Mouse (Mus musculus): ENCODE measurements at regions not wholly inside any gene's neighbourhood (a gene's known extent, or its start where the extent isn't known, plus 50 kb on each side); places are given as distances from the start of the nearest gene placed in this dataset.

DNA sequence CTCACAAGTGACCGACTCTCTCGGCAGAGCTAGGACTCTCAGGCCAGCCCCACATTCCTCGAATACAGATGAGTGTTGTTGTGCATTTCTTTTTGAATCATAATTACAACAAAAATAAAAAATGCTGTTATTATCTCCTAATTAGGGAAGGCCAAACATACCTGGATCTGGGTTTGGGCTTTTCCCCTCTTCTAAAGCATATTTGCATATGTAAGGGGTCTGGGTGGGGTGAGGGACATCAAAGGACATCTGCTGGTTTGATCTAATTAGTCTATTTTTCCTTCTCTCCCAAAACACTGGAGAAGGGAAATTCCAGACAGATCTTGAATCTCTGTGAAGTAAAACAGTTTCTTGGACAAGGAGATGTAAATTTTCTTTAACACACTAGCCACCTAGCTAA, 85.3 kb downstream of the Tfap2a start:
- DNase-seq (ENCODE audit: low spot score): no peak

DNA sequence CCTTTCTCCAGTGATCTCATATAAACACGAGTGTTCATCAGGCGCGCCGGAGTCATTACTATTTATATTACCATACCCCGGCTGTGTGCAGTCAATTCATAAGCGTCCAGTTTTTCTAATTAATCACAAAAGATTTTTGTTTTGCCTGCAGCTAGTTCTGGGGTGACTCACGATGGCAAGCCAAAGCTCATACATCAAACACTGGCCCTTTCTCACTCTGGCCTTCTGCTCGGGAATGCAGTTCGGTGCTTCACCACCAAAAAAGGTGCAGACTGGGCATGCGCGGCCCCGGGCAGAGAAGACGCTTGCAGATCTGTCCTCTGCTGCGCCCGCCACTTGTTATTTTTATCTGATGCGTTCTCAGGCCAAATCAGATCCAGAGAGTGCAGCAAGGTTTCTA, 87.1 kb downstream of the Tfap2a start:
- peak; percentile 38 for DNase-seq (ENCODE audit: low spot score)

DNA sequence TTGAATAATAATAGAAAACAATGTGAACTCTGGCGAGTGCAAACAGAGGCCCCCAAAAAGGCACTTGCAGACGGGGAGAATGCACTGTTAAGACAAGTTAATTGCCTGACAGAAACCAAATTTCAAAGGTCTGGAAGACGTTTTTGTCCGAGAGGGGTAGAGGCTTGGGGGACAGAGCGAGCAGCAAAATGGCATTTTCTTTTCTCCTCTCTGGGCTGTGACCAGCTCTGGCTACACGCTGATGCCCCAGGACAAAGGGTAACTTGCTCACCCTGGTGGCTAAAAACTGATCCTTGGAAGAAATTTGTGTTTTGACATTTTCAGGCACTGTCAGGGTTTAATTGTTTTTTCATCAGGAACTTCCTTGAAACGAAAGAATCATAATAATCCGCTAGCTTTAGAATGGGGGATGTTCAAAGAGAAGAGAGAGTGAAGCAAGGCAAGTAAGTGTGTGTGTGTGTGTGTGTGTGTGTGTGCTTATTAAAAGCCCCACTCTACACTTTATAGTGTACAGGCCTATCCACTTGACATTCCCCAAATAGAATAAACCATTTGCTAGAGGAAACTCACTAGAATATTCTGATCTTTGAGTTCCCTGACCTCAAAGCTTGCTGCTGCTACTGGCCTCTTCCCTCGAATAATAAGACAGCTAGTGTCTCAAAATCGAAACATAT, 88.0 kb downstream of the Tfap2a start:
- peak; percentile 0 for DNase-seq (ENCODE audit: low spot score)

DNA sequence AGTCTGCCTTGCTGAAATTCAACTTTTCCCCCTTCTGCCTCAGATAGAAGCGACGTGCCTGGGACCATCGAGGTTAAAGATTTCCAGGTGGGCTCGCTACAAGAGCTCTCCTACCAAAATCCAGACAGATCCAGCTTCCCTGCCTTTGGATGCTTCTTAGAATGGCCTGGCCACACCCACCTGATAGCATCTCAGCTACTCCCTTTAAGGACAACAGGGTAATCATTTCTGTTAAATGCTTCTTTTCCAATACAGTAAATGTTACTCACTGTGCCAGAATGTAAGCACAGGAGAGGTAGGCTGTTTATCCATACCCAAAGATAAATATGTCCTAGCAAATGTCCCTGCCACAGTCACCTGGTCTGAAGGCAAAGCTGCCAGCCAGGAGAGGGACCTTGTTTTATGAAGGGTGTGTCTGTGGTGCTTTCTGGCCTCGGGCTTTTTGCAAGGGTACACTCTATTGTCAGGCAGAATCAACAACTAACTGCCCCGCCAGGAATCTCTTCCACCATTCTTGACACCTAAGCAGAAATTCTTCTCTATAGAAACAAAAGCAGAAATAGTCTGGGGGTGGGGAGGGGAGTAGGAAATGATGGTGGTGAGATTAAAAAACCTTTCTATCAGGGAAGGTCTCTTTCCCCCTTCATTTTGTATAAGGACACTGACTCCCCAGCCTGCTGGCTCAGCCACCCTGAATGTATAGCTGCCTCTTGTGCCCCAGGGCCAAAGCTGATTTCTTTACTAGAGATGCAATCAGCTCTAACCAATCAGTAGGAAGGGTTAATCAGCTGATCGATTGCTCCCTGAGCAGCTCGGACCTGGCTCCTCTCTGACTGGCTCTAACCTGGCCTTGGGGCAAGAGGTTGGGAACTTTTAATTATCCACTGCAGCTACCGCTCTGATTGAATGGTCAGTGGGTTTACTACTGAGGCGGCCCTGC, 88.8 kb downstream of the Tfap2a start:
- no peak for DNase-seq (ENCODE audit: low spot score)

DNA sequence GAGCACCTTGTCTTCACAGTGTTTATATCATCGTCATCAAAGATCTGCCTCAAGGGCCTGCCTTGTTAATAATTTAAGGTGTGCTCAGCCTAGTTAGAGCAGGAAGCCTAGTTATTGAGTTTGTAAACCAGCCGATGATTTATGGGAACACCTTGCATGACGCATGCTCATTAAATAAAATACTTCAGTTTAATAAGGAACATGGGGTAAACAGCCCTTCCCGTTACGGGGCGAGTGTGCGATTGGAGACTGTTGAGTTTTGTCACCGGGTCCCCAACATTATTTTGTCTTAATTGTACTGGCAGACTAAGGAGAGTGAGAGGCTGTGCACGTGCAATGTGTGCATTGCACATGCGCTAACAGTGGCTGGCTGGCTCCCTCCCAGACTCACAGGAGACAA, 92.0 kb downstream of the Tfap2a start:
- DNase-seq (ENCODE audit: low spot score): no peak

DNA sequence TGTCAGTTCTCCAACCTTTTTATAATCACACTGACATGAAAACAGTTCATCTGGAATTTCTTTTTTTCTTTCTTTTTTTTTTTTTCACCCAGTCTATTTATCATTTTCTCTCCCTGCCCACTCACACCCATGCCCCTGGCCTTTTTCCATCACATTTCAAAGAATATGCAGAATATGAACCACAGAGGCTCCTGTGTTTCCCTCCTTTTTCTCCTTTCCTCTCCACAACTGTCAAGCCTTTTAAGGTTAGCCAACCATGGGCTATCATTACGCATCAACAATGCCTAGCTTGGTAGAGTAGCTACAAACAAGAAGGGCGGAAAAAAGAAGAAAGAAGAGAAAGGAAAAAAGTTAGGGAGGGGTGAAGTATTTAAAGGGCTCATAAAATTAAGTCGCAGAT, 92.5 kb downstream of the Tfap2a start:
- no peak for DNase-seq (ENCODE audit: low spot score)

DNA sequence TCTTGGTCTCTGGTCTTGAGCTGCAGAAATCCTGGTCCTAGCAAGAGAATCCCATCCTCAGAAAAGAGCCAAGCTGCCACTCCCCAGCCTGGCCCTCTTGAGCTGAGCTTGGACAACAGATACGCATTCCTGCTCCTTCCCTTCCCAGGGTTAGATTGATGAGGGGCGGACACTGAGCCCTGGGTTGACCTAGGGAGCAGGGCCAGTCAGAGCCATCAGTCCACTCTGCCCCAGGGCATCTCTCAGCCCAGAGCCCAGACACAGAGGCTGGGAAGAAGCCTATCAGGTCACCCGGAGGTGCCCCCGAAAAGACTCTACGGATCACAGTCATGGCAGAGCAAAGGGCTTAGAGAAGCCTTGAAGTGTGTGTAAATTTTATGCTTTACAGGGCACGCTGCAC, 95.2 kb downstream of the Tfap2a start:
- no peak for DNase-seq (ENCODE audit: low spot score)

DNA sequence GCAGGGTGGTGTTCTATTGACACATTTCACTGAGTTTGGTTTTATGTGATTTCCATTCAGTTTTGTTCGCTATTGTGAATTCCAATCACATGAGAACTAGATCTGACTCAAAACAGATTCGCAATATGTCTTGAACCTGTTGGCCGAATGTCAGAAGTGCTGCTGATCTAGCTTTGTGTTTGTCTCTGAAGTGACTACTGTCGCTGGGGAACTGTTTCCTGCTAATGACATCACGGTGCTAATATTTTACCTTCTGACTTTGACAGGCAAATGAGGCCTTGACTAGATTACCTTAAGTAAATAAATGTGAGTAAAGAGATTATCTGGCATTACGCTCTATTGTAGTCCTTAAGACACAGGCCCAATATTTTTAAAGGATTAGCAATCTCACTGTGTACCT, 100.9 kb downstream of the Tfap2a start:
- no peak for DNase-seq (ENCODE audit: low spot score)

DNA sequence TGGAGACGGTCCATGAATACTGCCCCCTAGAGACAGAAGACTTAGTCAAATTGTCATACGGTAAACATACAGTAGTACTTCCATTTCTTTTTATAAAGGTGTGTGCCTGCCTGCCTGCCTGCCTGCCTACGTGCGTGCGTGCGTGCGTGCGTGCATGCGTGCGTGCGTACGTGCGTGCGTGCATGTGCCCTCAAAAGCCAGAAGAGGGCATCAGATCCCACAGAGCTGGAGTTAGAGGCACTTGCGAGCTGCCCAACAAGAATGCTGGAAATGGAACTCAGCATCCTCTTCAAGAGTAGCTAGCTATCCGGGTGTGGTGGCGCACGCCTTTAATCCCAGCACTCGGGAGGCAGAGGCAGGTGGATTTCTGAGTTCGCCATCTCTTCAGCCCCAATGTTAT, 120.3 kb downstream of the Tfap2a start:
- no peak for DNase-seq (ENCODE audit: low spot score)

DNA sequence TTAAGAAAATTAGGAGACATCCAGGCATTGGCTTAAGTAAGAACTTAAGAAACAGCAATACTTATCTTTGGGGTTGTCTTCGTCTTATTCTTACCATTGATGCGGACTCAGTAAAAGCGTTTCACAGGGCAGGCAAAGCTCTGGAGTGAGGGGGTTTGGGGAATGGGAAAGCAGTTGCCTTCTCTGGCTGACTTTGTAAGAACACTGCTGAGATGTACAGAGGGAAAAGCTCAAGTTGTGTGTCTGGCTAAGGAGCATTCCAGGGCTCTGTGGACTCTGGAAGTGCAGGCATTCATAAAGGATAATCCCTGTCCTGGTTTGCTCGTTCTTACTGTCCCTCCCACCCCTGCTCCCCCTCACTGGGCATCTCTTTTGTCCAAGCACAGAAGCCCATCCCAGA, 129.7 kb downstream of the Tfap2a start:
- DNase-seq (ENCODE audit: low spot score): no peak

DNA sequence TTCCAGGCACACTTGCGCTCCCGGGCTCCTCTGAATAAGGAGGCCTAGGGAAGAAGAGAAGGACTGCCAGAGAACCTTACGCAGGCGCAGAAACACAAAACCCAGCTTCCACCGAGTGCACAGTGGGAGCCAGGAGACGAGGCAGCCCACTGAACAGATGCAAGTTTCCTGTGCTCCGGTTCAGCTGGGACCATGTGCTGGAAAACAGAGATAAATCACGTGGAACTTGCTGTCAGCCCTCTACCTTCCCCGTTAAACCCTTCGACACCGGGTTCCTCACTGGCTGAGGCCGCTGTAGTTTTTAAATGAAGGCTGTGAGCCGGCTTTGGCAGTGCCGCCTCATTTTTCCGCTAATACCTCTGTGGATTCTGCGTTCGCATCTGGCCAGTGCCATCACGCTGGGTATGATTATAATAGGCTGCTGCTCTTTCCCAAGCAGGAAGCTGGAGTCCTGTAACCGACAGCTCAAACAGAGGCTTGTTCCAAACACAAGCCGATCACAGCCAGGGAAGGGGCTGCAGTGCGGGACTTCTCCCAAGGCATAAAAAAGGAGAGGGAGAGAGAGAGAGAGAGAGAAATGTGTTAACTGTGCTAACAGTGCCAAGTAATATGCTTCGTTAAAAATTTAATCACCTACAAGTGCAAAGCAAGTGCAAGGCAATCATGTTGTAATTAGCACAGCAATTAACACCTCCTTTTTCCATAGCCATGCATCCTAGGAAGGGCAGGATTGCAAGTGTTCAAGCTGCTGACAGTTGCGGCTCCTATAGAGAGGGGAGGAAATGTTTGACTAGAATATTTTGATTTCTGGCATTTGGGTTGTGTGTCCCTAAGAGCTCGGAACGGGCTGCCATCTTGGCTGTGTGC, 131.5 kb downstream of the Tfap2a start:
- DNase-seq (ENCODE audit: low spot score): no peak

DNA sequence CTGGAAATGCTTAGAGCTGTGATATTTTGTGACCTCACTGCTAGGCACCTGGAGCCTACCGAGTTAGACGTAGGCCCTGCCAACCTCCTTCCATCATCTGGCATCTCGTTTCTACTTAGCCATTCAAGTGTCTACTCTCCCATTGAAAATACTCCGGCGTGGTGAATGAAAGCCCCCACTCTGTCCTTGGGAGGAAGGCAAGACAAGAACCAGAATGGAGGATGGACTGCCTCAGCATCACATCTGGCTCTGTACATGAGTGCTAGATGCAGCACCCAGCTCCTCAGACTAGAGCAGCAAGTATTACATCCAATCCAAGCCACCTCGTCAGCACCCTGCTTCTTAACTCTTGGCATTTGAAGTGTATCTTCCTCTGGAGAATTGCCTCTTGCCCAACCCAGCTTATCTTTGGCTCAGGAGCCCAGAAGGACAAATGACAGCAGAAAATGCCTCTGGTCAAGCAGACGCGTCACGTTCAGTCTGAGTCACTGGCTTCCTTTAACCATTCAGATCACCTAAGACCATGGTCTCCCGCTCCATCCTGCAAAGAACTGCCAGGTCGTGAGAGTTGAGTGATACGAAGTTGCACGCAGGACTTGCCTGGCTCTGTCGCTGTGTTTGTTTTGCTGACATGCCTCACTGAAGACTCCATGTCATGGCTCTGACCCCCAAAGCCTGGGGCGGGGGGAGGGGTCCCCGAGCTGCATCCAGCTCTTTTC, 132.3 kb downstream of the Tfap2a start:
- DNase-seq (ENCODE audit: low spot score): no peak

DNA sequence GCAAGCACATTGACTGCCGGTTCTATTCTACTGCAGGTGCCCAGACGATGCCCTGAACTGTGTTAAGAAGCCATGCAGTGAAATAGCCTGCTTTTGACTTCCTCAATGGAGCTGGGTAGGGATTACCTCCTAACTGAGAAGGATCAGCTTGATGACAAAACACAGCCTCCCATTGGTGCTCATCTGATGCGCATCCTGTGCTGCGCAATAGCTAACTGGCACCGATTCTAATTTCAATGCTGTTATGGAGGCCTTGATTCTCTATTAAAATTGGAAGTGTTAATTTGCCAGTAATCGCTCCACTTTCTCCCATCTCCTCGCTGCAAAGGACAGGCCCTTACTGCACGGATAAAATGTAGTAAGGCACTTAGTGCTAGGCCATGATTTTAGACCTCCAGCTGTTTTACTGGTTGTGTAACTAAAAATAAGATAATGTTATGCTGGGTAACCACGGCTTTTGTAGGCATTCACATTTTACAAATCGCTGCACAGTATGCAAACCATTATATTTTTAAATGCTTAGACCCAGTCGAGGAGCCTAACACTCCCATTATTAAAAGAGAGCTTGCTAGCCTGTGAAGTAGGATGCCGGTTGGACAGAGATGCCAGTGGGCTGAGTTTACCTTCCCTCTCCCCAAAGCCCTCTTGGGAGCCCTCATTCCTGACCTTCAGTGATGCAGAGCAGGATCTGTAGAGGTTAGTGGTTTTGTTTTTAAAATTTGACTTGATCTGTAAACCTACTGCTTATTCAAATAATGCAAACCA, 163.0 kb downstream of the Tfap2a start:
- no peak for DNase-seq (ENCODE audit: low spot score)

DNA sequence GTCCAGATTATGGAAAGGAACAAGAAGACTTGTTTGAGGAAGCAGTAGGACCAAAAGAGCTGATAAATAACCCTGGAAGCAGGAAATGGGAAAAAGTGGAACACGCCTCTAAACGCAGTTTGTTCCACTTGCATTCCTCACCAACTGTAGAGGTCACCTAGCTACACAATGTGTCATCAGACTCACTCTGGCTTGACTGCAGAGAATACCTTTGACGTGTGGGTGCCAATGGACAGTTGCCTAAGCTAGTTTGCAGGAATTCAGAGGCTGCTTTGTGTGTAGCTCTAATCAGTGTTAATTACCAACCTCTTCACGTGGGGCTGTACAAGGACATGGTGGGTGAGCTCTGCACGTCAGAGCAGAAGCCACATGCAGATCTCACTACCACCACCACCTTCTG, 168.7 kb downstream of the Tfap2a start:
- no peak for DNase-seq (ENCODE audit: low spot score)

DNA sequence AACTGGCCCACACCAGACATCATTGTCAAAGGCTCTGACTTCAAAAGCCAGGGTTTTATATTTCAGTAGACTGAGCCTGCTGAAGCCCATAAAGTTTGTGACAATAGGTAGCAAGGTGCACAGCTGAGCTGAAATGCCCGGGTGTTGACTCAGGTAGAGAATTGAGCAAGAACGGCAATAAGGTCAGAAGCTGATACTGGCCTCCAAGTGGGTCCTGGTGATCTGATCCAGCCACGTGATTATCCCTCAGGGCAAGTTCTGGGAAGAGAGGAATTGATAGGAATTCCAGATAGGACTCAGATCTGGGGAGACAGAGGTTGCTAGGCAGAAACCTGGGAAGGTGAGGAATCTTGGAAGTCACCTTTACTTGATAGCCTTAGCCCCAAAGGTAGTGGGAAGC, 170.4 kb downstream of the Tfap2a start:
- no peak for DNase-seq (ENCODE audit: low spot score)

DNA sequence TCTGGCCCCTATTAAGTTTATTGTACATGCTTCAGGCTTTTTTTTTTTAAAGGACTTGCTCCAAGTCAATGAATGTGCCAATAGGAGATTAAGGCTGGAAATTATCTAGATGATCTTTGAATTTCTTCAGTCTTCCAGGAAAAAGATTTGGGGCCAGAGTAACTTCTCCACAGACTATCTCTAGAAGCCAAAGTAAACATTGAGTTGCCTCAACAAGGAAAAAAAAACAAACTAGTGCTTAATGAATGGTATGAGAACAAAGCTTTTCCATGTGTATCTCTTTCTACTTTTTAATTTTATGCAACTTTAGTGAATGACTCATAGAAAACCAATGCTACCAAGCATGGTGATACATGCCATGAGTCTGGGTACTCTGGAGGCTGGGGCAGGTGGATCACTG, 173.8 kb downstream of the Tfap2a start:
- DNase-seq (ENCODE audit: low spot score): no peak

DNA sequence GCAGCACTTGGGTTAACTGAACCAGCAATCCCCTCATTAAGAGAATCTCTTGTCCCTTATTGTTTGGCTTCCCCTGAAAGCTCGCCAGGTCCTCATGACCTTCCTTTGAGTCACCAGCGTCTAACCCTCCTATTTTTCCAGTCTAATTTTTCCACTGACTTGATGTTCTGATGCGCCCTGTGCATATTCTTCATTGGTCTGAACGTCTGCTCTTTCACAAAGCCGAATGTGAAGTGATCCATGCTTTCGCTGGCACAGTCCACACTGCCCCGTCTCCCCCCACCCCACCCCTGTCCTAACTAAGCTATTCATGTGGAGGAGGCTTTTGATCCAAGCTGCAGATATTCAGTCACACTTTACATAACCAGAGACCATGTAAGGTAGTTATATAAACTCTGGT, 183.8 kb downstream of the Tfap2a start:
- no peak for DNase-seq (ENCODE audit: low spot score)

DNA sequence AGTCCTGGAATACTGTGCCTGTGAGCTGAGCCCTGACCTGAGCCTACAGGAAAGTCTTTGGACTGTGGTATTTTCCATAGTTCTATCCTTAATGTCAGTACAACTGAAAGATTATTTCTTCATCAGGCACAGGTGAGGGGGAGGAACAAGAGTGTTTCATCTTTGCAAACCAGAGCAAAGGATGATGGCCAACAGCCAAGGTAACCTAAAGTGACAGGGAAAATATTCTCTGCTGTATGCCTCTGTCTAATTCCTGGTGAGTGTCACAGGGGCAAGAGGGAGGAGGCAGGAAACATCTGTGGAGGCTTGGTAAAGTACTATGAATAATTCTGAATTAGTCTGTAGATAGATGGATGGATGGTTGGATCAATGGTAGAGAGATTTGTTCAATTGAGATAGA, 164.3 kb upstream of the Ofcc1 start:
- no peak for DNase-seq (ENCODE audit: low spot score)

DNA sequence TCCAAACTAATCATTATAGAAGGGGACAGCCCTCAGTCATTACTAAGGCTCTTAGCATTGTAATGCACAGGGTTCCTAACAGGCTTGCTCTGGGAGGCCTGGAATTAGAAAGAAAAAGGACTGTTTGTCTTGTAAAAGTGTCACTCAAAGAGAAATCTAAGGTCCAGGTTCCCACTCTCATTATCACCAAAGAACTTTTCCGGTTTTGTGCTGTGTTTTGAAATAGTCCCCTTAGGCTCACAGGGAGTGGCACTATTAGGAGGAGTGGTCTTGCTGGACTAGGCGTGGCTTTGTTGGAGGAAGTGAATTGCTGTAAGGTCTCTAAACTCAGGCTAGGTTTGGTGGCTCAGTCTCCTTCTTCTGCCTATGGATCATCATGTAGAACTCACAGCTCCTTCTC, 161.9 kb upstream of the Ofcc1 start:
- DNase-seq (ENCODE audit: low spot score): no peak

DNA sequence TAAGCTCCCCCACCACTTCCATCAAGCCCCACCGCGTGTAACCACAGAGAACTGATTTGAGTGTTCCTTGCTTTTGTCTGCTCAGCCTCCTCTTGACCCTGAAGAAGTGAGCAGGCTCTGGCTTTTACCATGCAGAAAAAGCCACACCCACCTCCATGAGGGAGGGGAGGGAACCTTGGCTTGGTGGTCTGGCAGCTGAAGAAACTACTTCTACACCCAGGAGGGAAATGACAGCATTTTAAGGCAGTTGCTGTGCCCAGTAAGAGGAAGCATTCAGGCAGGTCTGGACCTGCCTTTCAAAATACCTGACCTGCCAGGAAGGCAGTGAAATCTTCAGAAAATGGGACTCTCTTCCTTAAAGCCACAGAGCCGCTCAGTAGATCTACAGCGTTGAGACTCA, 156.9 kb upstream of the Ofcc1 start:
- no peak for DNase-seq (ENCODE audit: low spot score)

DNA sequence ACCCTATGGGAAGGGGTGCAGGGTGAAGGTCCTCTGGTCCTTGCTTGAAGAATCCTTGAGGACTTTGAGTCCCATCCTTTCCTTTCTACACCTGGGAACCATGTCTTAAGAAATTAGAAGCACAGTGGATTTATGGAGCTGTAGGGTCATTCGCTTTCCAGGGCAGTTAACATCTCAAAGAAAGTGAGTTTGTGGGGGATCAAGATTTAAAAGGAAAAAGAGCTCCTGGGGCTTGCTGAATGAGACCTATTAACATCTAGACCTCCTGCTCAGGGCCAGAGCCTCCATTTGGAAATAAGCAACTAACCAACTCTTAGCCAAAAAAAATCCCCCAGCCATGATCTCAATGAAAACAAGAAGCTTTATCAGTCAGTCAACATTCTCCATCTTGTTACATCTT, 148.0 kb upstream of the Ofcc1 start:
- DNase-seq (ENCODE audit: low spot score): no peak
